Mouse (Mus musculus) central nervous system, embryonic 14 days (tissue): ENCODE data around the gene Ppan. TPM values are rescaled to one million over a fixed set of nuclear protein-coding genes. Genes with fewer than 3 reads are reported as not detected.

Experiments used
- polyA plus RNA-seq: library from polyadenylated mRNA; depleted of rRNA; stranded (reverse); fragments of >200 nt; gene quantifications from 2 replicates; pipeline ENCODE4 v1.2.3, GENCODE M21; 2012; rRNA removed

The Ppan gene
- polyA plus RNA-seq: 82.3 and 91.6 TPM in 2 replicates

DNA sequence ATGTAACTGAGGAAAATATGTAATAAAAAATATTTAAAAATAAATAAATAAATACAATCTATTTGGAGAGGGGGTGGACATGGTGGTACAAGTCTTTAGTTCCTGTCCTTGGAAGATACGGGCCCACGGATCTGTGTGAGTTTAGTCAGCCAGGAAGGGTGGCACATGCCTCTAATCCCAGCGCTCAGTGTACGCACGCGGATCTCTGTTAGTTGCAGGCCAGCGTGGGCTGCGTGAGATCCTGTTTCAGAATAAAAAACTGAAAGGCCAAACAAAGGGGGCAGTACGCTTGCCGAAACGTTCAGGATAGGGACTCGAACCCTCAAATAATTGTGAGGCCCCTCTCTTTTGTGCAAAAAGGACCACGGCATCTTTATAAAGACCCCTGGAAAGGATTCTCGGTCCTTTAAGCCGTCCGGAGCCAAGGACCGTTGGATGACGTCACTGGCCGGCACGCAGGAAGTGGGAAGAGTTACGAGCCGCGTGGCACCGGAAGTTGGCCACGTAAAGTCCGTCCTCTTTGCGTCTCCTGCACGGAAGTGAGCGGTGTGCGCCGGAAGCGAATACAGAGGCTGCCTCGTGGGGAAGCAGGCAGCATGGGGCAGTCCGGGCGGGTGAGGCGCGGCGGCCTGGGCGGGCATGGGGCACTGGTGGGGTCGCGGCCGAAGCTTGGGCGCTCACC lies at the start of gene Ppan:
TSS of gene Ppan (plus strand) at position 472 of the 682 bp plus-strand sequence.

DNA sequence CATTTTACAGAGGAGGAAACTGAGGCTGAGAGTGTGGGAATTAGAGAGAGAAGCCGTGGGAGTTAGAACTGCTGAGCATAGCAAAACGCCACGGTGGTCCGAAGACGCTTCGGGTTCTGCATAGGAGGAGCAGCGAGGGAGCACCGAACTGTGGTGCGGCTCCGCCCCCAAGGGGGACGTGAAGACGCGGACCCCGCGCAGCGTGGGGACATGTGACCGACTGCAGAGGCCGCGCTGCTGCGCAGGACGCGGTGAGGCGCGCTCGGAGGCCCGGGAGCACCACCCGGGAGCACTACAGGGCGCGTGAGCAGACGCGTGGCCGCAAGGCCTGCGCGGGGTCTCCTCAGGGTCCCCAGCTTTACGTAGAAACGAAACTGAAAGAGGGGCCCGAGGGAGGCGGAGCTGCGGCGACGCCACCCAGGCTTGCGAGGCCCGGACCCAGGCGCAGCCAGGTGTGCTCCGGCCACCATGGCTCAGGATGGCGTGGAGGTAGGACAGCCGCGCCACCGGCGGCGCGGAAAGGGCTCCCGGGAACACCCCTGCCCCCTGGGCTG lies 19.4 kb upstream of the Ppan start, which contains the start of gene A230050P20Rik:
TSS of gene A230050P20Rik (plus strand) at position 195 of the 554 bp plus-strand sequence.

GRCm38 (mm10) chr9:20879097-20879792 lies 8.7 kb upstream of the Ppan start, which contains the start of gene Angptl6:
TSS of gene Angptl6 (minus strand) at chr9:20879727.

GRCm38 (mm10) chr9:20898511-20899073 lies 10.6 kb downstream of the Ppan start, which contains the start of gene Eif3g:
TSS of gene Eif3g (minus strand) at chr9:20898623.

Other genes starting within 250 kb of the Ppan start
- 557 and 739 TPM in 2 replicates for gene Ubl5, start 245.3 kb upstream of the Ppan start, polyA plus RNA-seq
- 30.4 and 36.1 TPM in 2 replicates for gene Fbxl12, start 243.4 kb upstream of the Ppan start, polyA plus RNA-seq
- gene Pin1, start 236.1 kb upstream of the Ppan start, polyA plus RNA-seq: 31.5 and 34.3 TPM in 2 replicates
- 102 TPM in 2 replicates for gene Olfm2, start 141.8 kb upstream of the Ppan start, polyA plus RNA-seq
- 1.2 and 3.1 TPM in 2 replicates for gene Col5a3, start 73.1 kb upstream of the Ppan start, polyA plus RNA-seq
- not detected in 2 replicates for gene Rdh8, start 69.7 kb upstream of the Ppan start, polyA plus RNA-seq
- 7.7 and 13.3 TPM in 2 replicates for gene A230050P20Rik, start 19.5 kb upstream of the Ppan start, polyA plus RNA-seq
- gene Angptl6, start 8.4 kb upstream of the Ppan start, polyA plus RNA-seq: 10.2 and 11.1 TPM in 2 replicates
- 151 and 160 TPM in 2 replicates for gene Eif3g, start 10.4 kb downstream of the Ppan start, polyA plus RNA-seq
- gene Dnmt1, start 71.7 kb downstream of the Ppan start, polyA plus RNA-seq: 103 TPM in 2 replicates
- 4.8 and 8.3 TPM in 2 replicates for gene S1pr2, start 88.6 kb downstream of the Ppan start, polyA plus RNA-seq
- 78.1 and 87.6 TPM in 2 replicates for gene Mrpl4, start 114.6 kb downstream of the Ppan start, polyA plus RNA-seq
- gene Icam1, start 127.8 kb downstream of the Ppan start, polyA plus RNA-seq: 4.3 and 8.5 TPM in 2 replicates
- gene Icam4, start 141.2 kb downstream of the Ppan start, polyA plus RNA-seq: 0.08 TPM in 1 of 2 replicates, not detected in the other
- gene Icam5, start 143.9 kb downstream of the Ppan start, polyA plus RNA-seq: 0.88 and 1.0 TPM in 2 replicates
- gene Zglp1, start 178.9 kb downstream of the Ppan start, polyA plus RNA-seq: 0.61 TPM in 2 replicates
- 3.4 and 3.6 TPM in 2 replicates for gene Gm49373, start 184.9 kb downstream of the Ppan start, polyA plus RNA-seq
- gene Fdx1l, start 185.4 kb downstream of the Ppan start, polyA plus RNA-seq: 68.5 and 74.1 TPM in 2 replicates
- gene Gm38431, start 203.8 kb downstream of the Ppan start, polyA plus RNA-seq: 4.3 and 5.0 TPM in 2 replicates
- gene Raver1, start 203.8 kb downstream of the Ppan start, polyA plus RNA-seq: 67.1 and 69.6 TPM in 2 replicates
- 16.9 and 18.7 TPM in 2 replicates for gene Tyk2, start 243.1 kb downstream of the Ppan start, polyA plus RNA-seq